Mouse (Mus musculus): ENCODE data around the gene Safb2. TPM values are rescaled to one million over a fixed set of nuclear protein-coding genes. Genes with fewer than 3 reads are reported as not detected.
A peak's percentile ranks its signal among the peaks of the same experiment; 100 is the strongest.

Gene Safb2
- total RNA-seq, 2 experiments from 2014 or later, result 79.8 to 124 TPM

DNA sequence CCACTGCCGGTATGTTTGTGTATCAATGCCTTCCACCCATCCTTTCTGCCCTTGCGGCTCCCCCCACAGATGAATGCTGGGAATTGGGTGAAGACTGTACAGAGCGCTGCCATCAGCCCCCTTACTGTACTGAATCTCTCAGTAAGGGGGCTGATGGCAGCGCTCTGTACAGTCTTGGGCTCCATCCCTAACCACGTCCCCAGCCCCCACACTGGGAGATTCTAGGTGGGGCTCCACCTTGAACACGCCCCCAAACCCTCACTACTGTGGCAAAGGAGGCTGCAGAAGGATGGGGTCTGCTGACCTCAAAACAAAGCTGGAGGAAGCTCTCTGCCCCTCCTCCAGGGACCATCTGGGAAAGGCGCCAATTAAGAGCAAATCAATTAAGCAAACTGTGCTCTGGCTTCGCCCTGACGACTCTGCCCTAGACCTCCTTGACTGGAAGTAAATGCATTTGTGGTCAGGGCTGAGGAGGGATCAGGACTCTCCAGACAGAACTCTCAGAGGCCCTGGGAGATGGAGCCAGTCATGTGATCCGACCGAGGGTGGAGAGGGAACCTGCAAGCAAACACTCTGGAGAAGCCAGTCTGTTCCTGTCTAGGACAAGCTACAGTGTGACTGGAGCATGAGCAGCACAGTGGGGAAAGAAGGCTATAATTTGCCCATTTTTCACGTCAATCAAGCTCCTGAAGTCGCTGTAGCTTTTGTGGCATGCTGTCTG lies 68.5 kb downstream of the Safb2 start:
- peak; percentile 21 for DNase-seq

DNA sequence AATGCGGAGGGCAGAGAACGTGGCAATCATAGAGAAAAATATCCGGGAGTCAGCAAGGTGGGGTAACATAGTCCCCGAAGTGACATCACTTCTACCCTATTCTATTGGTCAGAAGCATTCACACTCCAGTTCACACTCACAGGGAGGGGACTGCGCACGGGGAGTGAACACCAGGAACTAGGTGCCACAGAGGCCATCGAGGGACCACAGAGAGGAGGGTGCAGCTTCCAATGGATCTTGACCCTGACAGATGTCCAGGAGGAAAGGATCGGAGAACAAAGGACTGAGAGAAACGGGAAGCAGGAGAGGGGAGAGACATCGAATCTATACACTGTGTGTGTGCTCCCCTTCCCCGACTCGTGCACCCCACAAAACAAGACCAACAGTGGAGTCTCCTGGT lies 69.5 kb downstream of the Safb2 start:
- DNase-seq, result no peak

- no peak for DNase-seq
Measured at GRCm38 (mm10) chr17:56514330-56514729, 70.1 kb downstream of the Safb2 start.

- DNase-seq, result no peak
Measured at GRCm38 (mm10) chr17:56512310-56512709, 72.1 kb downstream of the Safb2 start, which contains the start of gene Znrf4. Gene Znrf4, minus strand, starts transcription at chr17:56512431.

DNA sequence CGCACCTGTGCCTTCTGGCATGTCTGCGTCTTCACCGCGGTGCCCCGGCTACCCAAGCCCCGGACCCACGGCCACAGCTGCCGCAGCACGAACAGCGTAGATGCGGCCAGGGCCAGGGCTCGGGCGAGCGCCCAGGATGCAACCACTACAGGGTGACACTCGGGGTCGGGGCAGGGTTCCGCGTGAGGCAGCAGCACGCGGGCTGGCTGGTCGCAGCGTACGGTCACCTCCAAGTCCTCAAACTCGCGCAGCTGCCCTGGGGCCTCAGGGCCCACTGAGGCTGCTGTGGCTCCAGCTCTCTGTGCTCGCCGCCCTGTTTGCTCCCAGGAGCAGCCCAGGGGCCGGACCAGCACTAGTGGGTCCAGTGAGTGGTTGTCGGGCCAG lies 72.7 kb downstream of the Safb2 start:
- no peak for DNase-seq

GRCm38 (mm10) chr17:56510970-56511706 lies 73.2 kb downstream of the Safb2 start:
- DNase-seq, result no peak

Other genes with a start within 250 kb of the Safb2 start
- gene Ptprs, start 108.1 kb downstream of the Safb2 start, total RNA-seq (2021), result 100 to 1,000 TPM in 1 of 2 experiments, 10 to 100 TPM in 1; 77.1 to 106 TPM
- not detected for gene Znrf4, start 72.2 kb downstream of the Safb2 start, total RNA-seq (2021)
- gene Gm20219, start 30.2 kb downstream of the Safb2 start, total RNA-seq (2021), result under 1 TPM; 0.69 to 0.70 TPM
- gene Safb, start 240 bp upstream of the Safb2 start, total RNA-seq (2021), result 100 to 1,000 TPM in 1 of 2 experiments, 10 to 100 TPM in 1; 92.1 to 113 TPM
- gene 2410015M20Rik, start 25.2 kb upstream of the Safb2 start, total RNA-seq (2021), result 100 to 1,000 TPM; 468 to 485 TPM
- 1,000 to 10,000 TPM; 1,095 to 1,101 TPM for gene Rpl36, start 28.8 kb upstream of the Safb2 start, total RNA-seq (2021)
- 100 to 1,000 TPM; 229 to 256 TPM for gene Lonp1, start 42.3 kb upstream of the Safb2 start, total RNA-seq (2021)
- gene Catsperd, start 43.6 kb upstream of the Safb2 start, total RNA-seq (2021), result 1 to 10 TPM in 1 of 2 experiments, under 1 TPM in 1; 0.66 to 1.1 TPM
- 10 to 100 TPM; 56.6 to 62.0 TPM for gene Ranbp3, start 88.7 kb upstream of the Safb2 start, total RNA-seq (2021)
- 100 to 1,000 TPM; 432 to 465 TPM for gene Ndufa11, start 133.2 kb upstream of the Safb2 start, total RNA-seq (2021)
- gene Vmac, start 133.4 kb upstream of the Safb2 start, total RNA-seq (2021), result 10 to 100 TPM; 16.8 to 24.2 TPM
- 1 to 10 TPM; 5.9 to 6.3 TPM for gene Nrtn, start 172.9 kb upstream of the Safb2 start, total RNA-seq (2021)
- 10 to 100 TPM; 27.6 to 34.5 TPM for gene Dus3l, start 180.2 kb upstream of the Safb2 start, total RNA-seq (2021)
- under 1 TPM; 0.27 to 0.42 TPM for gene Prr22, start 185.7 kb upstream of the Safb2 start, total RNA-seq (2021)
- gene Rfx2, start 246.4 kb upstream of the Safb2 start, total RNA-seq (2021), result 1 to 10 TPM; 5.5 to 5.7 TPM